ENCODE assay signal across 9 mouse cellular contexts in genomic region chr9:122309013-122309980, GRCm38 (mm10). TPM values are rescaled to one million over a fixed set of nuclear protein-coding genes. Genes with fewer than 3 reads are reported as not detected.
DNase-seq lines count a peak whose midpoint lies in the region; ATAC-seq and TF ChIP-seq lines count a peak whose summit lies in the region.
"Had no signal": no experiment of that assay in that cellular context is flagged by ENCODE, and none has a peak within 500 bp of the region (broad histone marks: within the 10 kb centered on the region; RNA-seq: fewer than 3 reads in every experiment).

No protein-coding gene starts in this region.

- TF ChIP-seq CTCF in lung, postnatal 0 days (IDR thresholded peaks at IDR 0.05) = no peak

- H3K9me3 ChIP-seq in heart, embryonic 12.5 days (replicated peaks) = no peaks in the 10 kb centered on the region
- H3K9me3 ChIP-seq in lung, postnatal 0 days (ENCODE audit: low read length) = no peaks in the 10 kb centered on the region
- no peaks in the 10 kb centered on the region for H3K9me3 ChIP-seq in limb, embryonic 10.5 days (replicated peaks)
- no peaks in the 10 kb centered on the region for H3K9me3 ChIP-seq in embryonic facial prominence, embryonic 10.5 days

- H3K27me3 ChIP-seq in heart, embryonic 12.5 days (replicated peaks) = no peaks in the 10 kb centered on the region
- no peaks in the 10 kb centered on the region for H3K27me3 ChIP-seq in lung, postnatal 0 days (replicated peaks; ENCODE audit: insufficient read depth, low read length)
- H3K27me3 ChIP-seq in limb, embryonic 10.5 days (ENCODE audit: low read depth, poor library complexity, severe bottlenecking) = no peaks in the 10 kb centered on the region
- H3K27me3 ChIP-seq in embryonic facial prominence, embryonic 10.5 days (replicated peaks; ENCODE audit: low read depth, poor library complexity, severe bottlenecking) = 0 out of 2 replicates have a peak, but pooled peaks cover 5% of the 10 kb centered on the region

- TF ChIP-seq EP300 in lung, postnatal 0 days (IDR thresholded peaks at IDR 0.05) = no peak

- no peak overlapping the region for H3K4me3 ChIP-seq in heart, embryonic 12.5 days
- no peak overlapping the region for H3K4me3 ChIP-seq in lung, postnatal 0 days (ENCODE audit: low read depth, low read length)
- no peak overlapping the region for H3K4me3 ChIP-seq in limb, embryonic 10.5 days
- H3K4me3 ChIP-seq in embryonic facial prominence, embryonic 10.5 days = no peak overlapping the region

- ATAC-seq in heart, embryonic 12.5 days (ENCODE audit: insufficient number of reproducible peaks, low FRiP score) = 0 out of 2 replicates have a peak, but pooled peaks have one; percentile 27
- peak; percentile 32 for ATAC-seq in lung, postnatal 0 days

- peak; percentile 57 to 76 for DNase-seq in urinary bladder, adult 18-20 months (ENCODE audit: low spot score in 2 of 2)
- DNase-seq in urinary bladder, postnatal 10 days (ENCODE audit: low spot score) = no peak
- peak; percentile 55 for DNase-seq in lung, postnatal 0 days (ENCODE audit: low spot score)
- DNase-seq in urinary bladder, postnatal 36 days (ENCODE audit: low spot score in 2 of 2) = peak; percentile 63 to 77
- no peak for DNase-seq in limb, embryonic 10.5 days (ENCODE audit: low spot score)
- DNase-seq in embryo, embryonic 11 days = no peak
- no peak for DNase-seq in embryonic facial prominence, embryonic 10.5 days (ENCODE audit: low spot score)

- H3K9ac ChIP-seq in heart, embryonic 12.5 days = no peak overlapping the region
- no peak overlapping the region for H3K9ac ChIP-seq in lung, postnatal 0 days (replicated peaks; ENCODE audit: low read depth)

- H3K4me2 ChIP-seq in heart, embryonic 12.5 days = peak overlapping the region; percentile 31; the same call in 1 of the 2 replicates
- H3K4me2 ChIP-seq in lung, postnatal 0 days (replicated peaks; ENCODE audit: low read depth, low read length) = no peak overlapping the region

- no peak overlapping the region for H3K27ac ChIP-seq in heart, embryonic 12.5 days (ENCODE audit: poor library complexity, severe bottlenecking)
- H3K27ac ChIP-seq in lung, postnatal 0 days (ENCODE audit: low read length) = no peak overlapping the region
- no peak overlapping the region for H3K27ac ChIP-seq in limb, embryonic 10.5 days
- H3K27ac ChIP-seq in embryonic facial prominence, embryonic 10.5 days (replicated peaks) = no peak overlapping the region
- H3K27ac ChIP-seq: macrophage had no signal

- H3K4me1 ChIP-seq in heart, embryonic 12.5 days (replicated peaks) = peaks cover 7% of the 10 kb centered on the region
- no peaks in the 10 kb centered on the region for H3K4me1 ChIP-seq in lung, postnatal 0 days (ENCODE audit: insufficient read depth, low read depth, low read length)
- peaks cover 13% of the 10 kb centered on the region; the same call in 1 of the 2 replicates for H3K4me1 ChIP-seq in limb, embryonic 10.5 days
- H3K4me1 ChIP-seq in embryonic facial prominence, embryonic 10.5 days = peaks cover 19% of the 10 kb centered on the region

- 48% methylated on average over 14 of the region's 14 CpGs for WGBS in heart, embryonic 12.5 days
- 53% methylated on average over 14 of the region's 14 CpGs for WGBS in lung, postnatal 0 days
- 68% methylated on average over 14 of the region's 14 CpGs for WGBS in limb, embryonic 10.5 days
- 76% methylated on average over 14 of the region's 14 CpGs for WGBS in embryonic facial prominence, embryonic 10.5 days

- no peaks in the 10 kb centered on the region for H3K36me3 ChIP-seq in heart, embryonic 12.5 days
- H3K36me3 ChIP-seq in lung, postnatal 0 days (ENCODE audit: insufficient read depth, low read length) = no peaks in the 10 kb centered on the region
- no peaks in the 10 kb centered on the region for H3K36me3 ChIP-seq in limb, embryonic 10.5 days
- H3K36me3 ChIP-seq in embryonic facial prominence, embryonic 10.5 days (replicated peaks) = no peaks in the 10 kb centered on the region

RNA-seq across cellular contexts. Expression of gene Ano10, which starts 15.1 kb away (rescaled TPM):
- polyA plus RNA-seq in heart, embryonic 12.5 days (2016; fragmentation: Nextera tagmentation; extraction: Ambion mirVana) = 30.5 and 34.7 TPM in 2 replicates
- 37.4 and 41.6 TPM in 2 replicates for polyA plus RNA-seq in lung, postnatal 0 days (2015; fragmentation: Nextera tagmentation; extraction: Ambion mirVana)
- 18.0 and 26.2 TPM in 2 replicates for polyA plus RNA-seq in limb, embryonic 10.5 days (2016; fragmentation: Nextera tagmentation; extraction: Ambion mirVana)
- 26.3 and 27.9 TPM in 2 replicates for polyA plus RNA-seq in embryonic facial prominence, embryonic 10.5 days (2016; fragmentation: Nextera tagmentation; extraction: Ambion mirVana)

RNA-seq across cellular contexts. Expression of gene Abhd5, which starts 42.1 kb away (rescaled TPM):
- 16.2 and 19.1 TPM in 2 replicates for polyA plus RNA-seq in heart, embryonic 12.5 days (2016; fragmentation: Nextera tagmentation; extraction: Ambion mirVana)
- polyA plus RNA-seq in lung, postnatal 0 days (2015; fragmentation: Nextera tagmentation; extraction: Ambion mirVana) = 56.9 and 57.5 TPM in 2 replicates
- polyA plus RNA-seq in limb, embryonic 10.5 days (2016; fragmentation: Nextera tagmentation; extraction: Ambion mirVana) = 18.0 and 20.3 TPM in 2 replicates
- 19.3 and 21.6 TPM in 2 replicates for polyA plus RNA-seq in embryonic facial prominence, embryonic 10.5 days (2016; fragmentation: Nextera tagmentation; extraction: Ambion mirVana)

Comparison
In these comparisons a context has a peak if more than half of its experiments do, and no peak if none do; other contexts are left out.
1. DNase-seq: peak in urinary bladder, adult 18-20 months (2 of 2), lung, postnatal 0 days (single experiment) and urinary bladder, postnatal 36 days (2 of 2); none in urinary bladder, postnatal 10 days (single experiment), limb, embryonic 10.5 days (single experiment), embryo, embryonic 11 days (single experiment) and embryonic facial prominence, embryonic 10.5 days (single experiment).